Mouse (Mus musculus) testis, adult 2 months (tissue): ENCODE results near the gene Kif1bp. TPM values are rescaled to one million over a fixed set of nuclear protein-coding genes. Genes with fewer than 3 reads are reported as not detected.
A peak's percentile ranks its signal among the peaks of the same experiment; 100 is the strongest.

ENCODE experiments used
- H3K27ac ChIP-seq: fragments of 200-500 bp; 2 replicates; pipeline ENCODE4 v1.5.1; 2012; ENCODE audit warnings: low read depth, low read length; ENCODE audit not compliant: control insufficient read depth, insufficient read depth
- H3K27me3 ChIP-seq: fragments of 200-500 bp; 2 replicates; pipeline ENCODE4 v1.6.1; 2012; ENCODE audit warnings: mild to moderate bottlenecking, low read length, moderate library complexity; ENCODE audit not compliant: control insufficient read depth, insufficient read depth
- H3K36me3 ChIP-seq: fragments of 200-500 bp; 2 replicates; pipeline ENCODE4 v1.6.1; 2012; ENCODE audit warnings: mild to moderate bottlenecking, low read length; ENCODE audit not compliant: control insufficient read depth, insufficient read depth
- H3K4me1 ChIP-seq: fragments of 200-500 bp; 2 replicates; pipeline ENCODE4 v1.6.1; 2012; ENCODE audit warnings: low read length; ENCODE audit not compliant: control insufficient read depth, insufficient read depth
- H3K4me3 ChIP-seq: fragments of 200-500 bp; 2 replicates; pipeline ENCODE4 v1.5.1; 2012; ENCODE audit warnings: low read depth, mild to moderate bottlenecking, low read length, moderate library complexity, mixed read lengths; ENCODE audit not compliant: control insufficient read depth
- CTCF ChIP-seq: fragments of 200-500 bp; IDR thresholded peaks from 2 replicates; pipeline ENCODE4 v1.5.1; 2012; ENCODE audit warnings: low read depth, mild to moderate bottlenecking, inconsistent platforms, low read length, moderate library complexity; ENCODE audit not compliant: control insufficient read depth, insufficient read depth, insufficient replicate concordance
- POLR2A ChIP-seq: fragments of 200-500 bp; IDR thresholded peaks from 2 replicates; pipeline ENCODE4 v1.6.1; 2012; ENCODE audit warnings: low read depth, mild to moderate bottlenecking, inconsistent platforms, low read length, moderate library complexity; ENCODE audit not compliant: control insufficient read depth
- polyA plus RNA-seq: library from polyadenylated mRNA; depleted of rRNA; stranded (reverse); fragments of >200 nt; gene quantifications from 2 replicates; pipeline ENCODE4 v1.2.3, GENCODE M21; 2012

Gene Kif1bp
- polyA plus RNA-seq, 1 experiment = 41.7 TPM

GRCm38 (mm10) chr10:62577673-62578337 is 452 bp downstream of the Kif1bp start:
- Histone ChIP-seq H3K27me3 (no peaks in the 10 kb centered on the region), H3K4me3 (peak overlapping the region; percentile 97), H3K27ac (peak overlapping the region; percentile 92), H3K36me3 (no peaks in the 10 kb centered on the region; the same call in 1 of the 2 replicates), H3K4me1 (peaks cover 2% of the 10 kb centered on the region; the same call in 1 of the 2 replicates)
- no peak for TF ChIP-seq CTCF
- TF ChIP-seq POLR2A = 0 out of 2 replicates have a peak, but pooled peaks have one; percentile 36

GRCm38 (mm10) chr10:62575001-62575400 is 3.3 kb downstream of the Kif1bp start:
- Histone ChIP-seq H3K4me3 (no peak overlapping the region), H3K36me3 (peaks cover 1% of the 10 kb centered on the region; the same call in 1 of the 2 replicates), H3K4me1 (peaks cover 2% of the 10 kb centered on the region; the same call in 1 of the 2 replicates), H3K27me3 (no peaks in the 10 kb centered on the region), H3K27ac (no peak overlapping the region)
- TF ChIP-seq CTCF = no peak
- TF ChIP-seq POLR2A = no peak

- H3K27ac ChIP-seq = no peak overlapping the region
- no peaks in the 10 kb centered on the region for H3K4me1 ChIP-seq
- H3K36me3 ChIP-seq = peaks cover 6% of the 10 kb centered on the region
- no peak overlapping the region for H3K4me3 ChIP-seq
- no peaks in the 10 kb centered on the region for H3K27me3 ChIP-seq
- TF ChIP-seq POLR2A (no peak), CTCF (no peak)
These were observed 8.0 kb downstream of the Kif1bp start for GRCm38 (mm10) chr10:62570126-62570871.

GRCm38 (mm10) chr10:62568861-62569260 is 9.4 kb downstream of the Kif1bp start:
- TF ChIP-seq CTCF (no peak), POLR2A (no peak)
- H3K27ac ChIP-seq = no peak overlapping the region
- peaks cover 6% of the 10 kb centered on the region for H3K36me3 ChIP-seq
- H3K27me3 ChIP-seq = no peaks in the 10 kb centered on the region
- H3K4me3 ChIP-seq = no peak overlapping the region
- H3K4me1 ChIP-seq = no peaks in the 10 kb centered on the region

- Histone ChIP-seq H3K27me3 (no peaks in the 10 kb centered on the region), H3K27ac (no peak overlapping the region), H3K4me1 (no peaks in the 10 kb centered on the region), H3K4me3 (no peak overlapping the region), H3K36me3 (peaks cover 4% of the 10 kb centered on the region)
- TF ChIP-seq POLR2A (no peak), CTCF (peak; percentile 64; the same call in 1 of the 2 replicates)
These were observed 20.5 kb downstream of the Kif1bp start for GRCm38 (mm10) chr10:62557736-62558135.

DNA sequence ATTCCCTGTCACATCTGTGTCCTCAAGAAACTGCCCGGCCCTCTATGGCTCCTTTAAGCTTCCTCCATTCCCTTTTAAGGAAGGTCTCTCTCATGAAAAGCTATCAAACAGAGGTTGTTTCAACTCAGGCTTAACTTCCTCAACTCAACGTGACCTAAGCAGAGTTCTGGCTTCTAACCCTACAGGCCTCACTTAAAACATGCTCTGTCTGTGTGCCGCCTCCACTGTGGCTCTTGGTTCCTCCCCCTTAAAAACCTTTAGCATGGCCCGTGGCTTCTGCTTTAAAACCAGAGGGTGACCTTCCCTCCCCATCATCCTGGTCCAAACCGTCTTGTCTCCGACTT is 21.7 kb downstream of the Kif1bp start:
- H3K4me1 ChIP-seq = no peaks in the 10 kb centered on the region
- H3K27me3 ChIP-seq = no peaks in the 10 kb centered on the region
- no peak overlapping the region for H3K27ac ChIP-seq
- H3K4me3 ChIP-seq = no peak overlapping the region
- H3K36me3 ChIP-seq = peaks cover 2% of the 10 kb centered on the region; the same call in 1 of the 2 replicates
- TF ChIP-seq CTCF (no peak), POLR2A (no peak)
